Mouse (Mus musculus): ENCODE data around the gene Olfr221.
A peak's percentile ranks its signal among the peaks of the same experiment; 100 is the strongest.

Olfr221 gene

DNA sequence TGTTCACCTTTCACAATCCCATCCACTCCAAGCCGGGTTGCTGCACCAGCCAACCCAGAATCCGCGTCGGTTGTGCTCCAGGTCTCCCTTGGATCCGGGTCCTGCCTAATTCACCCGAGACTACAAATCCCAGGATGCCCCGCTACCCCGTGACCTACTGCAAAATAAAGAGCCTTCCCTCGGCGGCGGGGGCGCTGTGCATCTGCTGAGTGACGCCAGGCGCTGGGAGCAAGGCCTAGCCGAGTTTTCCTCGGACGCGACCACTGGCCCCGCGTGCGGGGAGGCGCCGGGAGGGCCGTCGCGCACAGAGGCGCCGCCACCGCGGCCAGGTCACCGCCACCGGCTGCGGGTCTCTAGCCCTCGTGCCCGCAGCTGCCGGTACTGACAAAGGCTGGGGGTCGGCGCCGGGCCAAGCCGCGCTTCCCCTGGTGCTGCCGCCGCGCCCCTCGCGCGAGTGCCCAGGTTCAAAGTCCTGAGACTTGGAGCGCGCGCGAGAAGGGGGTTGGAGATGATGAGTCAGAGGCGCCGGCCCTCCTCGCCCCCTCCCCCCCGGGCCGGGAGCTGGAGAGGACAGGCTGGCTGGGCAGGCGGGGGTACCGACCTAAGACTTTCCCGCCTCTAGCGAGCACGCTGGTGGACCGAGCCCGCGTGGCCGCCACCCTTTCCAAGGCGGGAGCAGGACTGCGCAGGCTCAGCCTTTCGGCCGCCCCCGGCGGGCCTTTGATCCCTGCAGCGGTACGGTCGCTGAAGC is 22.5 kb downstream of the Olfr221 start:
- peak; percentile 97 for DNase-seq (ENCODE audit: low read depth, low spot score)

DNA sequence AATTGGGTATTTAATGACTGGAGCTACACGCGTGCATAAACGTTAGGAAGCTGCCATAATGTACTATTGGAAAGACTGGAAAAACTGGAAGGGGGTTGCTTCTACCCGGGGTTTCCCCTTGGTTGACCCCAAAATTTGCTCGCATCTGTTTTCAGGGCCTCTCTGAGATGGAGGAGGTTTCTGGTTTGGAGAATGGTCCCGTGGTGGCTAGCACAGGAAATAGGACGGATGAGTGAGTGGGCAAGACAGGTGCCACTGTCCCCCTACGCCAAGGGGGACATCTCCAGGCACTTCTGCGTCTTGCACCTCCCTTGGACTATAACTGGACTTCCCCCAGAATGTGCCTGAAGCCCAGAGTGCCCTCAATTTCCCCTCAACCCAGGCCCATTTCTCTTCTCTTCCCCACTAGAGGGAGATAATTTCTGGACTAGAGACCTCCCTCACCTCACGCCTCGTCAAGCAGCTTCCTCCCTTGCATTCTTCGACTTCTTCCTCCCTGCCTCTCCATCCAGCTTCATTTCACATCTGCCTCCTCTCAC is 23.1 kb downstream of the Olfr221 start:
- no peak for DNase-seq (ENCODE audit: low read depth, low spot score)

DNA sequence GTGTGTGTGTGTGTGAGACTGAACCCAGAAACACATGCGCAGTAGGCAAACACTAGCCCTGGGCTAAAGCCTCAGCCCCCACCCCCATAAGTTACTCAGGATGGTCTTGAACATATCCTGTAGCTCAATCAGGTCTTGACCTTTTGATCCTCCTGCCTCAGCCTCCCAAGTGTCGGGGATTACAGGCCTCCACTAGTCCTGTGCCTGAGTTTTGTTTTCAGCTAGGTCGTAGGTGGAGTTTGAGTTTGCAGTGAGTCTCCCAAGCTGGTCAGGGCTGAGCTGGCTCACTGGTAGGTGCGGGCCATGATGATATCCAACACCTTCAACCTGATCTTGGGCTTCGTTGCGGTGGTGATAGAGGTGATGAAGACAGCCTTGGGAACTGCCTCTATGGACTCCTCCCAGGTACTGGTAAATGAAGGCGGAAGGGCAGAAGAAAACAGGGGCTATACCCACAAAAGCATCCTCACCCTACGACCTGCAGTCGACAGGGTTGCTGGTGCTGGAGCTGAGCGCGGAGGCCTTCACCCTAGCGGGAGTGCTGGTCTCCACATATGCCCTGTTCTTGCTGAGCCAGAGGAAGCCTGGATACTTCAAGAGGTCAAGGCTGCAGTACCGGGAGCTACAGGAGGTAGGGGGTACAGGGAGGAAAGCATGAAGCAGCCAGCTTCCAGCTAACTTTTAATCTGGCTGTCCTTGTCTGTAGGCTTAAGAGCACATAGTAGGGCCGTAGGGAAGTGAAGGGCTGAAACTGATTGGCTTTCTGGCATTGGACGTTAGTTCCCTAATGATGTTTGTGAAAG is 23.8 kb downstream of the Olfr221 start:
- no peak for DNase-seq (ENCODE audit: low read depth, low spot score)

DNA sequence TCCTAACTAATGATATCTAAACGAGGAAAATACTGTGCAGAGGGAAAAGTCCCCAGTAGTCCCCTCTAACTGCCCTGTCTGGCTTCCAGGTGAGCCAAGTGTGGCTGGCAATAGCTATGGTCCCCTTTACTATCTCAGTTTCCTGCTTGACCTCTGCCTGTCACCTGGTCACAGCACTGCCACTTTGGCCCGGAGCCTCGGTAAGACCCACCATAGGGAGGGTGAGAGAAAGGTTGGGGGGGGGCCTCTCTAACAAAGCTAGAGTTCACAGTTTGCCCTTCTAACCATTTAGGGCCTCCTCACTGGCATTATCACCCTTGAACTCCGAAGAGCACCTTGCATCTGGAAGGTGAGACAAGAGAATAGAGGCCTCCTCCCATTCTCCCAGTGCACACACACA is 24.6 kb downstream of the Olfr221 start:
- DNase-seq (ENCODE audit: low read depth, low spot score) = no peak

DNA sequence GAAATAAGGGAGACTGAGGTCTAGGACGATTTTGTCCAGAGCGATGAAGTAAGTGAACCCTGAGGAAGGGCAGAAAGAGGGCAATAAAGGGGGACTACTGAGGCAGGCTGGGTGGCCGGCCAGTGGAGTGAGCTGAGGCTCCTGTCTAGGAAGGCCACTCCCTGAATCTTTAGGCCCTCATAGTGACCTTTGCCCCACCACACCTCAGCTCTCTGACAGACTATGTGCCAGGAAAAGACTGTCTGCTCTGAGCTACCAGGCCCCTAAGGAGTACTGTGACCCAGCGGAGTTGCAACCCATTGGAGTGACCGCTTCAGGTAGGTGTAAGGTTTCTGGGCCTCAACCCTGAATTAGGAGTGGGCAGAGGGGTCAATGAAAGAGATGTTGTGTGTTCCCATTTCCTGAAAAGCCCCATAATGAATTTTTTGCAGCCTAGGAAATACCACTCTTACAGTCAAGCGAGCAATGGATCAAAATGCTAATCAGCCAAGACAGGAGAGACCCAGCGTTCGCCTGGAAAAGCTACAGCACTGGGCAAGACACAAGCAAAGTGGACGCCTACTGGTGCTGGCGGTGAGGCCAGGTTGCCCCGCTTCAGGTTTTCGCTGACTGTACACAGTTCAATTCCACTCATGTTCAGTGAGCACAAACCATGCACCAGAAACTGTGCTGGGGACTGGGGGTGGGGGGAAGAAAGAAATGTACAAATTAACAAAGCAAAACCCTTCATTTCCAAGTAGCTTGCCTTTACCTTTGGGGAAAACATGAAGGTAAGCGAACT is 25.4 kb downstream of the Olfr221 start:
- no peak for DNase-seq (ENCODE audit: low read depth, low spot score)

DNA sequence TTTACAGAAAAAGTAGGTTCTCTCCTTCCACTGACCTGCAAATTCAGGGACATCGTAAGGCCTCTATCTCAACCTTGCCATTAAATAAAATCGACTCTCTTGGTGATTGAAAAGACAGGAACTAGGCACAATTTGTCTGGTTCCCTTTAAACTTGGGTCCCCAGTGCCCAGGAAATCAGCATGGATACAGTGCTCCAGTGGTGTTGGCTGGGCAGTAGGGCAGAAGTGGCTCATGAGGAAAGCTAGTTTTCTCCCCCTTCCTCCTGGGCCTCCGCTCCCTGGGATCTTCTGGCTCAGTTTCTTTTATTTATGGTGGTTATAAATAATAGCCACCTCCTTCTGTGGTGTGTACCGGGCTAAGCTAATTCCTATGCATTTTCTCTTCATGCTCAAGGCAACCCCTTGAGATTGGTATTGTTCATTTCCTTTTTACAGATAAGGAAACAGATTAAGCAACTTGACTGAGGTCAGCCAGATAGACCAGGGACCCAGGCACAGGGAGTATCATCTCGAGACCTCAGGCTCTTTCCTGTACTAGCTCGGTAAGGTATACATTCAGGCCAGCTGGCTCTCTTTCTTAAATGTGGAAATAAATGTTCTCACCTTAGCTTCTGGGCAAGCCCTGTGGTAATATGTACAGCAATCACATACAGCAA is 26.7 kb downstream of the Olfr221 start, which contains the start of gene Tmem253:
Gene Tmem253 (plus strand): TSS at position 214 of the 656 bp plus-strand sequence.
- DNase-seq (ENCODE audit: low read depth, low spot score) = no peak

DNA sequence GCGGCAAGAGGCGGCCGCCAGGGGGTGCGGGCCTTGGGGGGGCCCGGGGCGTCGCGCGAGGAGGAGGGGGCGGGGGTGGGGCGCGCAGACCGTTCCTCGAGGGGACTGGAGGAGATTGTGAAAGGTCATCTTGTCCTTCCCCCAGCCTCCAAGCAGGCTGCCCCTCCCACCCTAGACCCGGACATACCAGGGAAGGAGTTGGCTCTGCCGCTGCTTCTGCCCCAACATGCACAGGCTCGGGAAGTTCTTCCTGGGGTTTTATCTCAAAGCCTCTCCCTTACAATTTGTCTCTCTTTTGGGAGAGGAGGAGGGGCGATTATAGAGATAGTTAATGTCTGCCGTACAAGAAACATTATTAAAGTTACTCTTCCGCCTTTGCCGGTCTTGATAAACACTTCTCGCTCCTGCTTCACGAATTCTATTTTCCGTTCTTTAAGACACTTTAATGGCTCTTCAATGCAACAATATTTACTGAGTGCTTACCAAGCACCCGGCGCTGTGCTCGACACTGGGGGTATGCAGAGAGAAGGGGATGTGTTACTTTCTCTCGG is 27.4 kb downstream of the Olfr221 start:
- peak; percentile 83 for DNase-seq (ENCODE audit: low read depth, low spot score)

DNA sequence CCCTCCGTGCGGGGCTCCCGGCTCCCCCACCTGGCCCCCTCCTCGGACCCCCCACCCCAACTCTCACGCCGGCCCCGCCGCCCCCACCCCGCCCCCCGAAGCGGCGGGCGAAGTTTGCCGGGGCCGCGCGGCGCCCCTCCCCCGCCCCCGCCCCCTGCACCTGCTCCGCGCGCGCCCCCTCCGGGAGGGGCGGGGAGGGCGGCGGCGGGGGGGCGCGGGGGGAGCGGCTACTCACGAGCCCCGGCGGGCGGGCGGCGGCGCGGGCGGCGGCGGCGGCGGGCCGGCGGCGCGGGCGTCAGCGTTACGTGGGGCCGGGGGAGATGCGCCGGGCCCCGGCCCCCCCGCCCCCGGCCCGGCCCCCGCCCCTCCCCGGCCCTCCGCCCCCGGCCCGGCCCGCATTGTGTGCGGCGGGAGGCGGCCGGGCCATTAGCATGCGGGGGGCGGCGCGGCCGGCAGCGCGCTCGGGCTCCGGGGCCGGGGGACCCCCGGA is 27.9 kb downstream of the Olfr221 start:
- DNase-seq (ENCODE audit: low read depth, low spot score) = no peak

DNA sequence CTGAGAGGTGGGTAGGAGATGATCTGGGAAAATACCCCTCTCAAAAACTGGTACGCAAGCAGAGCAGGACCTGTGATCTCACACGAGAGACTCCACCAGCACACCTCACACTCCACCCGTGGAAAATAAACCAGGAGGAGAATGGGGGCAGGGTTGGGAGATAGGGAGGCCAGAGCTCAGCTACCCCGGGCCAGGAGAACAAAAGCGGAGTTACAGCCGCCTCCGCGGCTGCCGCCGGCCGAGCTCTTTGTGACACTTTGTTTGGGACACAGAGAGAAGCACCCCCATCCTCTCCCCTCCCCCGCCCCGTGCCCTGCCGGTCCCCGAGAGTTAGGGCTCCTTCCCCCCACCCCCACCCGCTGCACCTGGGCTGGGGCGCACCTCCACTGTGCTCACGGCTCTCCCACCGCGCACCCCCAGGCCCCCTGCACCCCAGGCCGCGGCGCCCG is 28.5 kb downstream of the Olfr221 start:
- DNase-seq (ENCODE audit: low read depth, low spot score) = peak; percentile 52

DNA sequence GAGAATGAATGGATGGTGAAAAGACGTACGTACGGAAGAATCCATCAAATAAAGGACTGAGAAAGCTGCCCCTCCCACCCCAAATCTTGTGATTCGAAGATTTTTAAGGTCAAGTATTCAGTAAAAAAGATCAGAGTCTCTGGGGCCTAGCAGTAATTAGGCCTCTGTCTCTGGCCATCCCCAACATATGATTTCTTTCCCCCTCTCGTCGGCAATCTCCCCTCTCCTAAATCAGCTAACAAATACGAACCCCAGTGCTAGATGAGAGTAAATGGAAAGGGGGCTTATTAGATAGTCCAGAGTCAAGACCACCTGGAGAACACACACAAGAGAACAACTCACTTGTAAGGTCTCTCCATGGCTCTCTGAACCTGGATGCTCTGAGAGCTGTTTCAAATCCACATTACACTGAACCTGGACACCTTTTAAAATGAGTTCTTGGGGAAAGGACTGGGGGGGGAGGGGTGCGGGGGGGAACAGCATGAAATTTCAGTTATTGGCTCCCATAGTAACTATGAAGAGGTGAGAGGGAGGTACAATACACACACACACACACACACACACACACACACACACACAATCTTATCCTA is 29.1 kb downstream of the Olfr221 start:
- no peak for DNase-seq (ENCODE audit: low read depth, low spot score)

DNA sequence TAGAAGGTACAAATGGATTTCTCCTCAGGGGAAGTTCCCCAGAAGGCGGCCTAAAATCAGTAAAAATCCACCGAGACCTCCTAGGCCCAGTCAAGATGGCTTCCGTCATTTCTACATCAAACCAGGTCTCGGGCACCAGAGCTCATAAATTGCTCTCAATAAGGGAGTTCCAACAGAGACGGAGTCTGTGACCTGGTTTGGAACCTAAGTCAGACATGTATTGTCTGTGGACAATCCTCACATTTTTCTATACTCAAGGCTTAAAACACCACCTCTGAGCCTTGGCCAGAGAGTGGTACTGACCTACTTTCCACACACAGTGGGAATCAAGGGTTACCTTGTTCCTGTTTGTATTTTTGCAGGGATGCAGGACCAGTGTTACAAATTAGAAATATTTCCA is 29.7 kb downstream of the Olfr221 start:
- DNase-seq (ENCODE audit: low read depth, low spot score) = no peak

DNA sequence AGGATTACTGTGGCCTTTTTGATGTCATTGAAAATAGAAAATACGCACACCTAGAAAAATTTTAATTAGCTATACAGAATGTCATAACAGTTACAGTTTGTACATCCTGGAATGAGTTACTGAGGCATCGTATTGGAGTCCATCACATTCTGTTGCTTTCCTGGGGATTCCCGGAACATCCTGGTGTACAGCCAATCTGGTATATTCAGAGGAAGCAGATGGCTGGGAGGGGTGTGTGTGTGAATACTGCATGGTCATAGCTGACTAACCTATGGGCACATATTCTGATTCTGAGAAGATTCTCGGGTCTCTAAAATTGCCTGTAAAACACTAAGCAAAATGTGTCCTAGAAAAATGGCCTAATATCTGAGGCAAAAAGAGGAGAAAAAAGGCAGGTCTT is 30.2 kb downstream of the Olfr221 start:
- no peak for DNase-seq (ENCODE audit: low read depth, low spot score)

DNA sequence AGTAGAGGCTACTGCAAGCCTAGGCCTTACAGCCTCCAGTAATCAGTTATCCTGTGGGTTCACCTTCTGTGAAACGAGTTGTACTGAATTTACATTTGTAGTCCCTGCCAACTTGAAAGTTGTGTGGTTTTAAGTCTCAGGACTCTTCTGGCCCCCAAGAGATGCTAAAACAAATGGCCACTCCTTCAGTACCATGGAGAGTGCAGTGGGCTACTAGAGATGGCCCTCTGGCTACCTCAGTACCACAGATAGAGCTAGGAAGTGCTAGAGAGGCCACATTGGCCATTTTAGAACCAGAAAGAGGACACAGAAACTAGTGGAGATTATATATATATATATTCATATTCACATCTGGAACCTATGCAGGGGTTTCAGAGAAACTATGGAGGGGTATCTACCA is 30.6 kb downstream of the Olfr221 start:
- no peak for DNase-seq (ENCODE audit: low read depth, low spot score)

DNA sequence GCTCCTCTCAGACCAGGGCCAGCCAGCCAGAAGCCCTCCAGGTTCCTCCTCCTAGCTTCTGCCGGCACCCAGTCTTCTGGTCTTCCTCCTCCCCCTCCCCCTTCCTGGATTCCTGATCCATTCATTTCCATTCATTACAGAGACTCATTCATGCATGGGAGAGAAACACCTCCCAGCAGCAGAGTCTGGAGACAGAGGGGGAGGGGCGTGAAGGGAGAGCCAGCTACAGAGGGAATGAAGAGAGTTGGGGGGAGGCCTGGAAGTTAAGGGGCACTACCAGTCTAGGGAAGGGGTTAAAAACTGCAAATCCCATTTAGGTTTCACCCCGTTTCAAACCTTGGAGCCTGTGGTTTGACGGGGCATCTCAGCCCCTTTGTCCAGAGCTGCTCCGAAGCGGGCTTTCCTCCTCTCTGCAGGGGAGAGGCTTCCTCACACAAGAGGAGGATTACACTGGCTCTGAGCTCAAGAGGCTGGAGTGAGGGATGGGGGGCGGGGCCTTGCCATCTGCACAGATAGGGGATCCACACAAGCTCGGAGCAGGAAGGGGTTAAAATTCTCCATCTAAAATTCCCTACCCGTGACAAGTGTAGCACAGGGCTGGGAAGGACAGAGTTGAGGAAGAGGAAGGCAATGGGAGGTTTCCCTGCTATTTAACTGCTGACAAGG is 31.7 kb downstream of the Olfr221 start:
- peak; percentile 90 for DNase-seq (ENCODE audit: low read depth, low spot score)

DNA sequence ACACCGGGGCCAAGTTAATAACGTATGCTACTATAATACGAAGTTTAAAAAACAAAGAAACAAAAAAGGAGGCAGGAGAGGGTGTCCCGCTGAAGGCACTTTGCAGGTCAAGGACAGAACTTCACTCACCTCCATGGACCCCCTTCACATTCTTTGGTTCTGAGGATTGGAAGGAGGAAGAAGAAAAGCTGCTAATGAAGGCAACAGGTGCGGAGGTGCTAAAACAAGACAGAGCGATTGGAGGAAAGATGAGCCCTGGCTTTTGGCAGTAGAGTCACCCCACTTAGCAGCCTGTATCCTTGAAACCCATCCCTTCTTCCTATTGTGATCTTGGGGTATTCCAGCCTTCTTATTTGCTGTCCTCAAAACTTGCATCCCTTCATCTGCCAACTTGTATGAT is 32.4 kb downstream of the Olfr221 start:
- DNase-seq (ENCODE audit: low read depth, low spot score) = no peak

DNA sequence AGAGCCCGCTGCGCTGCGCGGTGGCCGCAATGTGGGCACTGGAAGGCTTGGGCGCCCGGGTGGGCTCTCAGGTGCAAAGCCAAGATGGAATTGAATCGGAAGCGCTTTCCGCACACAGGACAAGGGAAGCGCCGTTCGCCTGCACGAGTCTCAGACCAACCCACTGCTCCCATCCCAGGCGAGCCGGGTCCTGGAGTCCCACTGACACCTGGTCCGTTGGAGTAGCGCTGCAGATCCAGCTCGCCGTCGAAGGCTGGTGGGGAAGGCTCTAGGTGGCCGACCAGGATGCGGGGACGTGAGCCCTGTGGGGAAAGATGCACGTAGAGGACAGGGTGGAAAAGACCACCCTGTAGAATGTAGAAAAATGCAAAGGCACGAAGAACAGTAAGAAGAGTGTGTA is 32.9 kb downstream of the Olfr221 start:
- DNase-seq (ENCODE audit: low read depth, low spot score) = no peak

DNA sequence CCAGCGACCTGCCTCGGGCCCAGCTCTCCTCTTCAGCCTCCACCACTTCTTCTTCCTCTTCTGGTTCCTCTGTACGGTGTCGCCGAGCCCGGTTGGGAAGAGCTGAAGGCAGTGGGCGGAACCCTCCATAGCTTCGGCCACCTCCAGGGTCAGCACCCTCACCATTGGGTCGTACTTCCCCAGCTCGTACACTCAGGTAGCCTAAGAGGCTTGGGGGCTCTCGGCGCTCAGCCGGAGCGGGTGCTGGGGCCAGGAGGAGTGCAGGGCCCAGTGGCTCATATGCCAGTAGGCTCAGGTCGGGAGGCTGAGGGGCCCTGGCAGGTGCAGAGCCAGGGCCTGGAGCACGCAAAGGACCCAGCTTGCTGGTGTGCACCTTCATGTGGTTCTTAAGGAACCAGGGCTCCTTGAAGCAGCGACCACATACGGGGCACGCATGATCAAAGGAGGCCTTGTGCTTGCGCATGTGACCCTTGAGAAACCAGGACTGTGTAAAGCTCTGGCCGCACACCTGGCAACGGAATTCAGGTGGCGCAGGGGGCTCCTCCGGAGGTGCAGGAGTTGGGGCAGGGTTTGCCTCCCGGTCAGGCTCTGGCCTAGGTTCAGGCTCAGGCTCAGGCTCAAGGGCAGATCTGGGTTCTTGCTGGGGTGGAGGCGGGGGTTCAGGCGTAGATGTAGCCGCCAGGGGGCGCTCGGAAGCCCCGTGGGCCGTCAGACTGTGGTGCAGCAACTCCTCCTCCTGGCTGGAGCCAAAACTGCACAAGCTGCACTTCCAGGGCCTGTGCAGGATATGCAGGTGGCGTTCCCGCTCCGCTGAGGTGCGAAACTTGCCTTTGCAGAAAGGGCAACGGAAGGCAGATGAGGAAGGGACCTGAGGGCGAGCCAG is 33.7 kb downstream of the Olfr221 start:
- peak; percentile 94 for DNase-seq (ENCODE audit: low read depth, low spot score)

DNA sequence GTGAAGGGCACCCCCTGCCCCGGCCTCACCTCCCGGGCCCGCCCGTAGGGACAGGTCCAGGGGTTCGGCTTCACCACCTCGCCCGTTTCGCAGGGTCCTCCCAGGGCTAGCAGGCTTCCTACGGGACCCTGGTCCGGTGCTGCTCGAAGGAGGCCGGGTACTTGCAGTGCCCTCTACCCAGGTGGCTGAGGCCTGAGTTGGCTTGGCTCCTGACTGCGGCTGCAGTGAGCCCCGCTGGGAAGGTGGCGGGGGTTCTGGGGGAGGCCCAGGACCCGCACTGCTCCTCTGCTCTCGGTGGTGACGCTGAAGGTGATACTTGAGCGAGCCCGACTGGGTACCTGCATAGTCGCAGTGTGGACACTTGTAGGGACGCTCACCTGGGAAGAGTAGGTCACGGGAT is 35.5 kb downstream of the Olfr221 start:
- no peak for DNase-seq (ENCODE audit: low read depth, low spot score)

DNA sequence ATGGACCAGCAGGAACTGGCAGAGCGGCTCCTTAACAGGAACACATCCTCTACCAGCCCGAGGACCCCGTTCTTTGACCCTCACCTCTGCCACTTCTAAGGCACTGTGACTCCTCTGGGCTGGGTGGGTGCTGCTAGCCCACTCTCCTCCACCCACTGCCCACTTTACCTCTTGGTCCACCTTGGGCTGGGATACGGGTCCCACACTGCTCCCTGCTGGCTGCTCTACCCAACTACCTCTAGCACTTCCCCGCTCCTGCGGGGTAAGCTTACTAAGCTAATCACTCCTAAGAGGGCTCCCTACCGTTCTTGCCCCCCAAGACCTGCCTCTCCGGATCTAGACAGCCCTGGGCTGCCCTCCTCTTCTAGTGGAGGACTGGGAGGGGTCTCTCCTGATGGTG is 36.0 kb downstream of the Olfr221 start:
- no peak for DNase-seq (ENCODE audit: low read depth, low spot score)

Data from mesoderm, embryonic 11.5 days (tissue).